Mouse (Mus musculus): ENCODE measurements around the gene Slc22a4.
A peak's percentile ranks its signal among the peaks of the same experiment; 100 is the strongest.
"Not testable (repeated sequence)": the region's sequence is repeated elsewhere in the genome, so short reads cannot be mapped to it uniquely, and the experiment has no call there.

Slc22a4 gene

DNA sequence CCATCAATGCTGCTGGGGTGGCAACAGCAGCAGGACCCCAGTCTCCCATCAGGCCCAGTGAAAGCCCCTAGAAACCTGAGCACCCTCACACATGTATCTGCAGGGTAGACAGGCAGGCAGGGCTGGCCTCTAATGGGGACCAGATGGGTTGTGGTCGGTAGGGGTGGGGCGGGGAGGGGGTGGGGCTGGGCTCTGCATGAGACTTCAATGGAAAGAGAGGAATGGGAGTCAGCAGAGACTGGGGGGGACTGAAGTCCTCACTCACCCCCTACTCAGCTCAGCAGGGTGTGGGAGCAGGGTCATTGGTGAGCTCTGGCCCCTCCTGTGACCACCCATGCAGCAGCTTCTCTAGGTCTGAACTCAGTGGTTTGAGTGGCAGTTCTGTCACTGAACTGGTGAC, 29.5 kb upstream of the Slc22a4 start:
- DNase-seq (ENCODE audit: low read depth, low spot score) = no peak

DNA sequence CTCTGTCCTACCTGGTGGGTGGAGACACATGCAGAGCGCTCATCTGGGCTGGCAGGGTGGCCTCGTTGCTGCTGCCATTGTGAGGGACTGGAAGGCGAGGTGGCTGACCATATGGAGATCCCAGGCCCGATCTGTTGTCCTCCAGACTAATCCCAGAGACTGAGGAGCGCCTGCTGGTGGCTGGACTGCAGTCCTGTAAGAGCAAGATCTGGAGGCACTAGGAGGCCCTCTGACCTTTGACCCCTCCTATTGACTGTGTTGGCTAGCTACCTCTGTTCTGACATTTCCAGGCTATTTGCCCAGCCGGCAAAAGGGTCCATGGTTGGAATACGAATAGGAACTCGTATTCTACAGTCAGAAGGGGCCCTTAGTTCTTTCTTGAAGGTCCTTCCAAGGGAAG, 28.2 kb upstream of the Slc22a4 start:
- peak; percentile 28 for DNase-seq (ENCODE audit: low read depth, low spot score)

DNA sequence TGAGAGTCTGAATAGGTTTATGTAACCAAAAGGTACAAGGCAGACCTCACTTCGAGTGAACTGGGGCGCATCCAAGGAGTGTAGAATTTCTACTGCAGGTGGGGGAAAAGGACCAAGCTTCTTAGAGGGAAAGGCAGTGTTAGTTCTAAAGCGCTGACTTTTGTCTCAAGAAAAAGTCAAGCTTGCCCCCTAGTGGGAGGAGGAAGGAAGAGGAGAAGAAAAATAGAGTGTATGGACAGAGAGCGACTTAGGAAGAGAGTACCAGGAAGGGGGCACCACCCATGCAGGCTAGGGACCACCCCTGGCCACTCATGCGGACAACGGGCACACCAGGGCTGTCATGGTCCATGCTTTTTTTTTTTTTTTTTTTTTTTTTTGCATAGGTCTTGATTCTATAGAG, 26.4 kb upstream of the Slc22a4 start:
- peak; percentile 70 for DNase-seq (ENCODE audit: low read depth, low spot score)

- no peak for DNase-seq (ENCODE audit: low read depth, low spot score)
Measured at GRCm38 (mm10) chr11:54053090-54053489, 25.2 kb upstream of the Slc22a4 start.

- DNase-seq (ENCODE audit: low read depth, low spot score) = no peak
Measured at GRCm38 (mm10) chr11:54052128-54052527, 24.2 kb upstream of the Slc22a4 start.

DNA sequence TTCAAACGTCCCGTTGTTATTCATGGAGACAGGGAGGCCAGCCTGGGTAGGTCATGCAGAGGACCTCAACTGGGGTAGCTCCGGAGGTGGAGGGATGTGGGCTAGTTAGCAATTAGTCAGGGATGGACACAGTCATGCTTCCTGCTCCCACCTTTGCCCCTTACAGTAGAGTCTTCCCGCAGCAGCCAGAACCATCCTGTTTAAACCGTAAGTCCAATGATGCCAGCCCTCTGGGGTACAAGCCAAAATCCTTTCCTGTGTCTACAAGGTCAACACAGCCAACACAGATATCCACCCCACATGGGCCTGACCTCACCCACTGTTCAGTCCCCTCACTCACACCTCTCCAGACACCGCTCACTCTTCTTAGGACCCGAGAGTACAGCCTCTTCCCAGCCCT, 23.3 kb upstream of the Slc22a4 start:
- DNase-seq (ENCODE audit: low read depth, low spot score) = no peak

- DNase-seq (ENCODE audit: low read depth, low spot score) = no peak
Measured at GRCm38 (mm10) chr11:54050205-54050604, 22.3 kb upstream of the Slc22a4 start.

DNA sequence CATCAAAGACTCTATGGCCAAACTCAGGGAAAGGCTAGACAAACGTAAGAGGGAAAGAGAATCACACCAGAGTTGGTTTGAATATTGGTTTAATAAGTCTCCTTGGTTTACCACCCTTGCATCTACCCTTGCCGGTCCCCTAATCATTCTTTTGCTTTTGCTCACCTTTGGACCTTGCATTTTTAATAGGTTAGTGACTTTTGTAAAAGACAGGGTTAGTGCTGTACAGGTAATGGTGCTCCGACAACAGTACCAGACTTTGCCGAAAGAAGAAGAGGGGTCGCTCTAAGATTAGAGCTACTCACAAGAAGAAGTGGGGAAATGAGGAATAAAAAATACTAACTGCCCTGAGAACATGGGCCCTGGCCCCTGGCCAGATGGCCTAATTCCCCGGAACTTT, 12.8 kb upstream of the Slc22a4 start:
- DNase-seq (ENCODE audit: low read depth, low spot score) = no peak

DNA sequence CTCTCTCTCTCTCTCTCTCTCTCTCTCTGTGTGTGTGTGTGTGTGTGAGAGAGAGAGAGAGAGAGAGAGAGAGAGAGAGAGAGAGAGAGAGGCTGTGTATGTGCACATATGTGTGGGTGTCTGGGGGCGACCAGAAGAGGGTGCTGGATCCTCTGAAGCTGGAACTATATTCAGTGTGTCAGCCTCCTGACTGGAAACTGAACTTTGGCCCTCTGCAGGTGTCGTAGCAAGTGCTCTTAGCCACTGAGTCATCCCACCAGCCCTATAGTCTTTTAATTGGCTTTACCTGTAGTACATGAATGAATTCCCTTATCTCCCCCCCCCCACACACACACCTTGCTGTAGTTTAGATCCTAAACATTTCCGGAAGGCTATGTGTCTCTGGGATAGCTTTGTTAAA, 5.0 kb upstream of the Slc22a4 start:
- not testable (repeated sequence) for DNase-seq (ENCODE audit: low read depth, low spot score)

DNA sequence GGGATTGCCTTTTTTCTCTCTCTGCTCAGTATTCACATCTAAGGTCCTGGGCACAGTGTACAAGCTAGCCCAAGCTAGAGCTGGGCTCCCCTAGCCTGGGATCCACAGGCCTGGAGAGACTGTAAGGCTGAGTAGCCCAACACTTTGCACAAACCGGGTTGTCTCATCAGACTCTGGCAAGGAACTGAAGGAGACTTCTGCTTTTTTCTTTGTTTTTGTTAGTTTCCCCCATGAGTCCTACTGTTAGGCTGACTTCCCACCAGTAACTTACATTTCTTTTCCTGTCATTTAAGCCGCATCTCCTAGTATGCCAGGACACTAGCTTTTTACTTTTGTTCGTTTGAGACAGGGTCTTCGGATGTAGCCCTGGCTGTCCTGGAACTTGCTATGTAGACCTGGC, 1.1 kb upstream of the Slc22a4 start:
- no peak for DNase-seq (ENCODE audit: low read depth, low spot score)

GRCm38 (mm10) chr11:54027131-54028043, 503 bp downstream of the Slc22a4 start:
- DNase-seq (ENCODE audit: low read depth, low spot score) = no peak

DNA sequence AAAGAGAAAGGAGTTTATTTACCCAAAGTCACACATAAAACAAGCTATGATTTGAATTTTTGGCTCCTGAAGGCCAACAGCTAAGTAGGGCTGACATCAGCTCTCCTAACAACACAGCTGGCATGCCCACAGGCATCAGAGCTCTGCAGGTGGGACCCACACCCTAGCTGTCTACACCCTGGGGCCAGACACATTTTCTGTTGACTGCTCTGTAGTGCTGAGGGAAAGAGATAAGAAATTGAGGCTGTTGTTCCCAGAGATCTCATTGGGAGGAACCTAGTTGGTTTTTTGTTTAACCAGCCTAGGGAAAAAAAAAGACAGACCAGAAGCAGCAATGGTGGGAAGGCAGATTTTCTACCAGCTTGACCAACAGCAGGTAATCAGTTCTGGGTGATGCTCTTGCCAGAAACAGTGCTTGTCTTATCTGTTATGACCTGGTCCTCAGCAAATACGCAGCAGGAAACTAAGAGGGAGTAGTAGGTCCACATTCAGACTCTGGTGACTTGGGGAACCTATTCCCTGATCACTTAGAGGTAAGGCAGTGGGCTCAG, 1.3 kb downstream of the Slc22a4 start:
- DNase-seq (ENCODE audit: low read depth, low spot score) = no peak

DNA sequence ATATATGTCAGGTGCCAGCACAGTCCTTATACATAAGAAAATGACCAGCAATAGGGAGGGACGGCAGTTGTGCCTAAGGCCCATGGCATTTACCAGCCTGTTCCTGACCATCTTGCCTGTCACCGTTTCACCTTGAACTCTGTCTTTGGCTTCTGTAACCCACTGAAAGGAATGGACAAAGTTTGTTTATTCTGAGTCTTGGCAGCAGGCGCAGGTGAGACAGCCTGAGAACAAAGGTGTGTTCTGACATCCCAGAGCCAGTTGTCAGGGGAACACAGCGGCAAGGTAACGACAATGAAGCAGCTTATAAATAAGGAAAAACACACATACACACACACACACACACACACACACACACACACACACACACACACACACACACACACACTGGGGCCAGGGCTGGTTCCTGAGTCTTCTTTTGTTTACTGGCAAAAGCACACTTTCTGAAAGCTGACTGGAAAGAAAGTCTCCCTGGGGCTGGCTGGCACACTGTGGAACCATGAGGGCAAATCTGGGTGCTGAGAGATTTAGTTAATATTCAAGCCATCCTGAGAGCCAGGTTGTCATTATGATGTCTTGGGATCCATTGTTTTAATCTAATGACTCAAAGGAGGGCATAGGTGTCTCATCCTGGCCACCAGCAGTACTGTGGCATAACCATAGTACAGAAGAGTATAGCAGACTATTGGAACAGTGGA, 6.3 kb downstream of the Slc22a4 start:
- no peak for DNase-seq (ENCODE audit: low read depth, low spot score)

GRCm38 (mm10) chr11:54018893-54019732, 8.8 kb downstream of the Slc22a4 start:
- no peak for DNase-seq (ENCODE audit: low read depth, low spot score)

- DNase-seq (ENCODE audit: low read depth, low spot score) = no peak
Measured at GRCm38 (mm10) chr11:54017596-54017995, 10.3 kb downstream of the Slc22a4 start.

- DNase-seq (ENCODE audit: low read depth, low spot score) = no peak
Measured at GRCm38 (mm10) chr11:54016051-54016450, 11.8 kb downstream of the Slc22a4 start.

GRCm38 (mm10) chr11:54012961-54013360, 14.9 kb downstream of the Slc22a4 start:
- no peak for DNase-seq (ENCODE audit: low read depth, low spot score)

- DNase-seq (ENCODE audit: low read depth, low spot score) = no peak
Measured at GRCm38 (mm10) chr11:54011255-54011654, 16.6 kb downstream of the Slc22a4 start.

DNA sequence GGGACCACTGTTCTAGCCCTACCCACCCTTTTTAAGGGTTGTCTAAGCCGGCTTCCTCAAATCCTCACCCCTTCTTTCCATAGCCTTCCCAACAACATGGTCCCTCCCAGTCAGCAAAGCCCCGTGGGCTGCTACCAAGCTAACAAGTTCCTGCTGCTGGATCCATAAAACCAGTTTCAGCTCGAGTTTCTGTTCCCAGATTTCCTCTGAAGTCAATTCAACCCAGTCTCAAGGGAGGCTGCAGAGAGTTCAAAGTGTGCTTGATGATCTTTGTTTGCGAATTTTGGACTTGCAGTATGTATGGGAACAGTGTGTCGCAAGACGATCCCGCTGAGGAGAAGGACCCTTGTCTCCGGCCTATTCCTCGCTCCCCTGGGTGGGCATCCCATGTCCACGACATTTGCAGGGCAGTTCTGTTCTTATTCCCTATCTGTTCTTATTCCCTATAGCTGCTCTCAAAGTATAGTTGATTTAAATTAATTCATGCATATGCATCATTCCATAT, 19.4 kb downstream of the Slc22a4 start:
- DNase-seq (ENCODE audit: low read depth, low spot score) = no peak

DNA sequence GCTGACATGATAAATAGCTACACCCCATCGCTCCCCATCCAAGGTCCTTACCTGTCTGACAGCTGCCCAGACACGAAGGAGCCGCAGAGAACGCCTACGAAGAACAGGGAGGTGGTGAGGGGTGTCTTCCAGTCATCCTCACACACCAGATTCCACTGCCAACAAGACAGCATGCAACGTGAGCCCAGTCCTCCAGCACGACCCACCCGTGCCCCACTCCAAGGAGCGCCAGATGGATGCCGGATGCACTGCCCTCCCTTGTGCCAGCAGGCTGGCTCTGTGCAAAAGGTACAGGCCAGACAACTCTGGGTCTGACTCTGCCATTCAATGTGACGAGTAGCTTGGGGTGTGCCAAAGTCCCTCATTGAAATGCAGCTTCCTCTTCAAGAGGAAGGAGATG, 20.2 kb downstream of the Slc22a4 start:
- DNase-seq (ENCODE audit: low read depth, low spot score) = no peak

- no peak for DNase-seq (ENCODE audit: low read depth, low spot score)
Measured at GRCm38 (mm10) chr11:54006901-54007300, 21.0 kb downstream of the Slc22a4 start.

DNA sequence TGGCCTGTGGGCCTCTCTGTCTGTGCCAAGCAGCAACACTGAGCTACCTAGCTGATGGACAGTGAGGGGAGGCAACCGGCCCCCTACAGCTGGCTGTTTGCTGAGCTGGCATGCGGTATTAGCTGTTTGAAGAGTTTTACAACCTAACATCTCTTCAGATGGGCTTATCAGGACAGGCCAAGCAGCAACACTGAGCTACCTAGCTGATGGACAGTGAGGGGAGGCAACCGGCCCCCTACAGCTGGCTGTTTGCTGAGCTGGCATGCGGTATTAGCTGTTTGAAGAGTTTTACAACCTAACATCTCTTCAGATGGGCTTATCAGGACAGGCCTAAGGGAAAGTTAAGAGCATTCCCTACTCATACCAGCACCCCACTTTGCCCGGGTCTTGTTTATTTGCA, 21.5 kb downstream of the Slc22a4 start:
- DNase-seq (ENCODE audit: low read depth, low spot score) = not testable (repeated sequence)

Data from ES-CJ7 (cell line).